Mouse (Mus musculus) MEL (cell line): ENCODE data around the gene Pimreg. TPM values are rescaled to one million over a fixed set of nuclear protein-coding genes. Genes with fewer than 3 reads are reported as not detected.

ENCODE experiments used
- DNase-seq: peaks from one replicate; pipeline ENCODE4 v3.0.0; 2011; ENCODE audit warnings: low read depth, low spot score
- H3K27ac ChIP-seq: 2 replicates; pipeline ENCODE4 v1.5.1; 2012; ENCODE audit warnings: low read depth, mild to moderate bottlenecking, control low read depth, low read length, moderate library complexity; ENCODE audit not compliant: control insufficient read depth
- H3K27me3 ChIP-seq, 2 experiments: fragments of 150-350 bp in 1 of 2; sonication (generic) in 1 of 2; 2 replicates each; pipeline ENCODE4 v1.6.1; 2012; ENCODE audit warnings: low read length in 2 of 2, mild to moderate bottlenecking in 2 of 2, improper control_type of control experiment in 1 of 2, moderate library complexity in 1 of 2; ENCODE audit not compliant: insufficient read depth in 2 of 2, control insufficient read depth in 1 of 2
- H3K36me3 ChIP-seq, 2 experiments: 2 replicates each; pipeline ENCODE4 v1.6.1; 2012 to 2014; ENCODE audit warnings: low read length in 2 of 2, improper control_type of control experiment in 1 of 2, inconsistent platforms in 1 of 2, mild to moderate bottlenecking in 1 of 2; ENCODE audit not compliant: insufficient read depth in 2 of 2, control insufficient read depth in 1 of 2
- H3K4me1 ChIP-seq, 2 experiments: fragments of 150-350 bp in 1 of 2; sonication (generic) in 1 of 2; 2 replicates each; pipeline ENCODE4 v1.6.1; 2012; ENCODE audit warnings: low read length in 2 of 2, improper control_type of control experiment in 1 of 2, mild to moderate bottlenecking in 1 of 2; ENCODE audit not compliant: insufficient read depth in 2 of 2, control insufficient read depth in 1 of 2
- H3K4me3 ChIP-seq, 2 experiments: fragments of 150-350 bp in 1 of 2; sonication (generic) in 1 of 2; 2 replicates each; pipeline ENCODE4 v1.5.1; 2012; ENCODE audit warnings: low read depth in 2 of 2, low read length in 2 of 2, mild to moderate bottlenecking in 2 of 2, moderate library complexity in 2 of 2, control low read depth in 1 of 2, improper control_type of control experiment in 1 of 2; ENCODE audit not compliant: control insufficient read depth in 1 of 2, insufficient read depth in 1 of 2
- H3K79me2 ChIP-seq: 2 replicates; pipeline ENCODE4 v1.6.1; 2012; ENCODE audit warnings: mild to moderate bottlenecking, low read length, moderate library complexity; ENCODE audit not compliant: control insufficient read depth, poor library complexity, insufficient read depth
- H3K9ac ChIP-seq: 2 replicates; pipeline ENCODE4 v1.6.1; 2012; ENCODE audit warnings: low read depth, mild to moderate bottlenecking, control low read depth, low read length, moderate library complexity; ENCODE audit not compliant: control insufficient read depth, poor library complexity, severe bottlenecking
- H3K9me3 ChIP-seq: fragments of 150-350 bp; sonication (generic); replicated peaks from 2 replicates; pipeline ENCODE4 v1.6.1; 2012; ENCODE audit warnings: mild to moderate bottlenecking, low read length, improper control_type of control experiment, moderate library complexity; ENCODE audit not compliant: insufficient read depth
- CHD2 ChIP-seq: IDR thresholded peaks from 2 replicates; pipeline ENCODE4 v1.6.1; 2011; ENCODE audit warnings: low read length, improper control_type of control experiment
- CTCF ChIP-seq, 3 experiments: IDR thresholded peaks in 2 of 3; conservative IDR thresholded peaks in 1 of 3; 2 replicates each; pipeline ENCODE4 v1.5.1; 2011 to 2012; ENCODE audit warnings: low read length in 3 of 3, low read depth in 2 of 3, mild to moderate bottlenecking in 2 of 3, improper control_type of control experiment in 1 of 3, inconsistent platforms in 1 of 3, mixed read lengths in 1 of 3, moderate library complexity in 1 of 3; ENCODE audit not compliant: control insufficient read depth in 1 of 3, insufficient read depth in 1 of 3, poor library complexity in 1 of 3, severe bottlenecking in 1 of 3
- E2F4 ChIP-seq: IDR thresholded peaks from 2 replicates; pipeline ENCODE4 v1.6.1; 2011; ENCODE audit warnings: low read depth, low read length, improper control_type of control experiment, borderline replicate concordance
- ELF1 ChIP-seq: IDR thresholded peaks from 2 replicates; pipeline ENCODE4 v1.6.1; 2014; ENCODE audit warnings: low read depth, mild to moderate bottlenecking, inconsistent platforms, low read length, improper control_type of control experiment, moderate library complexity
- EP300 ChIP-seq, 2 experiments: IDR thresholded peaks; 2 replicates each; pipeline ENCODE4 v1.6.1; 2011; ENCODE audit warnings: improper control_type of control experiment in 2 of 2, low read length in 2 of 2, low read depth in 1 of 2, mild to moderate bottlenecking in 1 of 2
- ETS1 ChIP-seq: IDR thresholded peaks from 2 replicates; pipeline ENCODE4 v1.6.1; 2012; ENCODE audit warnings: low read depth, mild to moderate bottlenecking, inconsistent platforms, low read length, improper control_type of control experiment, moderate library complexity
- GATA1 ChIP-seq: IDR thresholded peaks from 2 replicates; pipeline ENCODE4 v1.6.1; 2011; ENCODE audit warnings: low read depth, low read length, improper control_type of control experiment
- HCFC1 ChIP-seq: IDR thresholded peaks from 2 replicates; pipeline ENCODE4 v1.6.1; 2012; ENCODE audit warnings: low read depth, mild to moderate bottlenecking, inconsistent platforms, low read length, improper control_type of control experiment, moderate library complexity
- JUND ChIP-seq: IDR thresholded peaks from 2 replicates; pipeline ENCODE4 v1.6.1; 2011; ENCODE audit warnings: low read depth, mild to moderate bottlenecking, improper control_type of control experiment, low read length
- KAT2A ChIP-seq: conservative IDR thresholded peaks from 2 replicates; pipeline ENCODE4 v1.6.1; 2012; ENCODE audit warnings: low read depth, low read length, improper control_type of control experiment, inconsistent platforms
- MAFK ChIP-seq: IDR thresholded peaks from 2 replicates; pipeline ENCODE4 v1.6.1; 2011; ENCODE audit warnings: low read depth, mild to moderate bottlenecking, low read length, improper control_type of control experiment, borderline replicate concordance
- MEF2A ChIP-seq: IDR thresholded peaks from 2 replicates; pipeline ENCODE4 v1.6.1; 2014; ENCODE audit warnings: low read depth, mild to moderate bottlenecking, inconsistent platforms, low read length, improper control_type of control experiment; ENCODE audit not compliant: poor library complexity, insufficient replicate concordance, severe bottlenecking; ENCODE audit errors: extremely low read depth
- MXI1 ChIP-seq: IDR thresholded peaks from 2 replicates; pipeline ENCODE4 v1.6.1; 2011; ENCODE audit warnings: mild to moderate bottlenecking, low read depth, low read length, improper control_type of control experiment
- MYB ChIP-seq: IDR thresholded peaks from 2 replicates; pipeline ENCODE4 v1.6.1; 2011; ENCODE audit warnings: mild to moderate bottlenecking, low read depth, low read length, improper control_type of control experiment
- NELFE ChIP-seq: IDR thresholded peaks from 2 replicates; pipeline ENCODE4 v1.6.1; 2011; ENCODE audit warnings: low read depth, low read length, improper control_type of control experiment
- NRF1 ChIP-seq: IDR thresholded peaks from 2 replicates; pipeline ENCODE4 v1.6.1; 2014; ENCODE audit warnings: low read depth, mild to moderate bottlenecking, inconsistent platforms, low read length, improper control_type of control experiment, moderate library complexity; ENCODE audit not compliant: poor library complexity, insufficient read depth, severe bottlenecking
- POLR2A ChIP-seq, 2 experiments: IDR thresholded peaks; 2 replicates each; pipeline ENCODE4 v1.6.1; 2011 to 2012; ENCODE audit warnings: low read length in 2 of 2, mild to moderate bottlenecking in 2 of 2, control low read depth in 1 of 2, improper control_type of control experiment in 1 of 2, low read depth in 1 of 2, moderate library complexity in 1 of 2; ENCODE audit not compliant: control insufficient read depth in 1 of 2, insufficient read depth in 1 of 2, poor library complexity in 1 of 2
- SIN3A ChIP-seq: IDR thresholded peaks from 2 replicates; pipeline ENCODE4 v1.6.1; 2012; ENCODE audit warnings: low read length, improper control_type of control experiment, inconsistent platforms
- SMC3 ChIP-seq: IDR thresholded peaks from 2 replicates; pipeline ENCODE4 v1.6.1; 2011; ENCODE audit warnings: low read depth, low read length, improper control_type of control experiment
- TCF12 ChIP-seq: IDR thresholded peaks from 2 replicates; pipeline ENCODE4 v1.6.1; 2014; ENCODE audit warnings: low read depth, mild to moderate bottlenecking, inconsistent platforms, low read length, improper control_type of control experiment, moderate library complexity
- USF1 ChIP-seq: IDR thresholded peaks from 2 replicates; pipeline ENCODE4 v1.6.1; 2014; ENCODE audit warnings: low read depth, mild to moderate bottlenecking, inconsistent platforms, low read length, improper control_type of control experiment, moderate library complexity
- USF2 ChIP-seq, 2 experiments: IDR thresholded peaks; 2 replicates each; pipeline ENCODE4 v1.6.1; 2011 to 2012; ENCODE audit warnings: improper control_type of control experiment in 2 of 2, low read length in 2 of 2, borderline replicate concordance in 1 of 2, inconsistent platforms in 1 of 2, low read depth in 1 of 2, mild to moderate bottlenecking in 1 of 2; ENCODE audit not compliant: insufficient read depth in 1 of 2
- ZC3H11A ChIP-seq: IDR thresholded peaks from 2 replicates; pipeline ENCODE4 v1.6.1; 2012; ENCODE audit warnings: low read depth, mild to moderate bottlenecking, inconsistent platforms, low read length, improper control_type of control experiment
- ZKSCAN1 ChIP-seq: IDR thresholded peaks from 2 replicates; pipeline ENCODE4 v1.6.1; 2012; ENCODE audit warnings: low read depth, mild to moderate bottlenecking, inconsistent platforms, low read length, improper control_type of control experiment, moderate library complexity
- polyA plus RNA-seq, 2 experiments: library from polyadenylated mRNA; stranded (reverse) in 1 of 2; unstranded in 1 of 2; fragments of >175 nt in 1 of 2; fragments of >200 nt in 1 of 2; gene quantifications; 2 replicates each; pipeline versions ENCODE4 v1.2.1 to v1.2.4; 2012; ENCODE audit warnings: low replicate concordance in 2 of 2, low read depth in 1 of 2; ENCODE audit not compliant: insufficient read length in 2 of 2, insufficient read depth in 1 of 2, missing spikeins in 1 of 2
- total RNA-seq: library from RNA; depleted of rRNA; stranded (reverse); fragments of 300-350 nt; gene quantifications from 2 replicates; pipeline ENCODE4 v1.2.3, GENCODE M21; 2012

Pimreg gene
- total and polyA plus RNA-seq, 3 experiments: 24.3 to 45.3 TPM; not detected in 1

DNA sequence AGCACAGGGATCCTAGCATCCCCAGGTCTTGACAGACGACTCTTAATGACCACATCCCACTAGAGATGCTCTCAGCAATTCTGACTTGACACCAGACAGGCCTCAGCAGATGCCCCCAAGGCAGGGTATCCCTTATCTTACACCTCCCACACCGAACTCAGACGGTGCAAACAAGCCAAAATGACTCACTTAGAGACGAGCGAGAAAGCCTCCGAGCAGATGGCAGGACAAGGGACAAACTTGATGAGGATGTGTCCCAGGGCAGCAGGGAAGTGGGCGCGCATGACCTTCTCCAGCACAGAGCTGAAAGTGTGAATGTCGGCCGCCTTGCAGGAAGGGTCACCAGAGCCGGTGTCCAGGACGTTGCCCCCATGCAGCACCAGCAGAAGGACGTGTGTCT, 32.4 kb downstream of the Pimreg start:
- Histone ChIP-seq H3K27me3 (0 out of 4 replicates have a peak, but pooled peaks cover 0 to 1% of the 10 kb centered on the region in 2 experiments), H3K9me3 (no peaks in the 10 kb centered on the region), H3K4me3 (no peak overlapping the region), H3K27ac (no peak overlapping the region), H3K9ac (no peak overlapping the region), H3K36me3 (no peaks in the 10 kb centered on the region), H3K79me2 (no peaks in the 10 kb centered on the region), H3K4me1 (no peaks in the 10 kb centered on the region)
- no peak for TF ChIP-seq USF1
- TF ChIP-seq ETS1: no peak
- no peak for TF ChIP-seq GATA1
- no peak for TF ChIP-seq NELFE
- TF ChIP-seq SIN3A: no peak
- no peak for TF ChIP-seq KAT2A
- no peak for TF ChIP-seq JUND
- TF ChIP-seq ZKSCAN1: no peak
- TF ChIP-seq MYB: no peak
- DNase-seq: no peak

DNA sequence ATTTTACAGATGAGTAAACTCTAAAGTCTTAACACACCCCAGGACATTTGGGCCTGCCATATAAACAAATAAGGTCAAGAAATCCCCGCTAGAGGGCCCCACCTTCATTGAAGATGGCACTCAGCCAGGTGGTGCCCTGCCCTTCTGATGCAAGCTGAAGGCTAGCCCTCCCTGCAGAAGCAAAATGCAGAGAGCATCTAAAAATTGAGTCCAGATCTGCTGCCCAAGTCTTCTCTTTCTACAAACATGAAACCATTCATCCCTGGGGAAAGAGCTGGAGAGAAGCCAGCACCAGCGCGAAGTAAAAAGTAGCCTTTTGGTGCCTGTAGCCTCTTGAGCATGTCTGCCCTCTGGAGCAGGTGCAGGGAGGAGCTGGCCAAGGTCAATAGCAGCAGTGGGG, 36.2 kb downstream of the Pimreg start:
- no peak for DNase-seq
- no peak for TF ChIP-seq TCF12
- TF ChIP-seq POLR2A (IDR thresholded peaks at IDR 0.05; ENCODE audit: control insufficient read depth in 1 of 2, insufficient read depth in 1 of 2, low read depth in 1 of 2, low read length in 2 of 2, poor library complexity in 1 of 2): no peak
- TF ChIP-seq USF1: no peak
- TF ChIP-seq USF2 (IDR thresholded peaks at IDR 0.05; ENCODE audit: borderline replicate concordance in 1 of 2, insufficient read depth in 1 of 2, low read depth in 1 of 2, low read length in 2 of 2): no peak
- peak in 2 of 3 experiments; percentile 24 to 26; a peak in 2 of 6 replicates for TF ChIP-seq CTCF (IDR thresholded peaks at IDR 0.05 in 2 of 3, conservative IDR thresholded peaks at IDR 0.05 in 1 of 3; ENCODE audit: control insufficient read depth in 1 of 3, insufficient read depth in 1 of 3, low read depth in 2 of 3, low read length in 3 of 3, poor library complexity in 1 of 3, severe bottlenecking in 1 of 3)
- TF ChIP-seq MYB: no peak
- TF ChIP-seq, all 39 proteins: peak for 1
- no peaks in the 10 kb centered on the region for H3K4me1 ChIP-seq
- no peaks in the 10 kb centered on the region for H3K79me2 ChIP-seq
- H3K27me3 ChIP-seq: no peaks in the 10 kb centered on the region
- H3K9ac ChIP-seq: no peak overlapping the region
- no peaks in the 10 kb centered on the region for H3K9me3 ChIP-seq
- no peak overlapping the region for H3K4me3 ChIP-seq
- H3K27ac ChIP-seq: no peak overlapping the region
- no peaks in the 10 kb centered on the region for H3K36me3 ChIP-seq

DNA sequence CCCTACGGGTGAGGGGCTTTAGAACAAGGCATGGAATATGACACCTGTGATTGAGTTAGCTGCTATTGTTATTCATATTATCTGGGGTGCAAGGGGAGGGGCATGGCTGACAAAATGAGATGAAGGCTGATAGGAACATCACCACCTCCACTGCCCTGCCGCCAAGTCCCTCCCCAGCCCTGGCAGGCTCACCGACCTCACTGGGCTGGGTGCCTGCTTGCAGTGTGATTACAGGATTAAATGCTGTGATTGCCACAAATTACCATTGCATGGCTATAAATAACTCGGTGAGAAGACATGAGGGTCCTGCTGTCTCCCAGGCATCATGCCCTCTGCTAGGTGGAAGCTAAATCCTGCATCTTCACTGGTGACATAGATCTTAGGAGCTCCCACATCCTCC, 36.8 kb downstream of the Pimreg start:
- Histone ChIP-seq H3K9ac (no peak overlapping the region), H3K79me2 (no peaks in the 10 kb centered on the region), H3K4me1 (no peaks in the 10 kb centered on the region), H3K9me3 (no peaks in the 10 kb centered on the region), H3K4me3 (no peak overlapping the region), H3K27me3 (no peaks in the 10 kb centered on the region), H3K36me3 (no peaks in the 10 kb centered on the region), H3K27ac (no peak overlapping the region)
- DNase-seq: no peak
- TF ChIP-seq SIN3A (no peak), GATA1 (no peak), ZC3H11A (no peak), E2F4 (no peak), ELF1 (no peak), MXI1 (no peak), USF2 (IDR thresholded peaks at IDR 0.05; ENCODE audit: borderline replicate concordance in 1 of 2, insufficient read depth in 1 of 2, low read depth in 1 of 2, low read length in 2 of 2) (no peak), SMC3 (no peak), JUND (no peak), EP300 (IDR thresholded peaks at IDR 0.05; ENCODE audit: low read depth in 1 of 2, low read length in 2 of 2) (no peak), MAFK (no peak), HCFC1 (no peak), ETS1 (no peak), NRF1 (no peak), KAT2A (no peak), CHD2 (no peak), MEF2A (no peak), NELFE (no peak)
